Mouse (Mus musculus) thymus, postnatal 25 days (tissue): Measurements from ENCODE around the gene Rps6ka1.
"Not testable (repeated sequence)": the region's sequence is repeated elsewhere in the genome, so short reads cannot be mapped to it uniquely, and the experiment has no call there.

Experiments used
- DNase-seq: peaks from one replicate; pipeline ENCODE4 v3.0.0; 2022

Gene Rps6ka1

DNA sequence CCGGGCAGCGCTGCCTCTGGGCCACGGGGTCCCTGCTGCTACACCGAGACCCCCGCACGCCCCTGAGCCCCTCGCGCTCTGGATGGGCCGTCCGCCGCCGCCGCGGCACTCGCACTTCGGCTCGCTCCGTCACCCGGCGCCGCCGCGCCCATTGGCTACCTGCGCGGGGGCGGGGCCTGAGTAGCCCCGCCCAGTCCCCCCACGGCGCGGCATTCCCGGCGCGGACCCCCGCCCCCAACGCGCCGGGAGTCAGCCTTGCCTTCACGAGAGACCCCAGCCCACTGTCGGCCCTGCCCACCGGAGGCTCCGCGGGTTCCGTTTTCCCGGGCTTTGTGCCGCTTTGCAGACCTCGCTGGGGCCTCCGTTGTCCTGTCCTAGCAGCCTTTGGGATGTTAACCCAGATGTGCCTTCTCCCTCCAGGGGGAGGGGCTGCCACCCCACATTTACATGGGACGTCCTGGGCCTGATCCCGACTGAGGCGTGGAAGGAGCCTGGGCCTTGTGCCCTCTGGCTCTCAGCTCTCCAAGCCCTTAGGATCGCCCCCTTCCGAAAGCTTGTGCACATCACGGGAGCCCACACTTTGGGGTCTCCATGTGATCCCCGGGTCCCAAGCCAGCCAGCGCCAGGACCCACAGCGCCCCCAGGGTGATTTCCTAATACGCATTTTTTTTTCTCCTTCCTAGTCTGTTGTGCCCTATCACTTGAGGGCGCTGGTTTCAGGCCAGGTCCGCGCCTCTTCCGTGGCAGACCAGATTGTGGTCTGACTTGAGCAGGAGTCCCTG, at the start of gene Rps6ka1:
Rps6ka1 (minus strand) TSS at position 126 of the 782 bp plus-strand sequence.
- peak; percentile 69 for DNase-seq

DNA sequence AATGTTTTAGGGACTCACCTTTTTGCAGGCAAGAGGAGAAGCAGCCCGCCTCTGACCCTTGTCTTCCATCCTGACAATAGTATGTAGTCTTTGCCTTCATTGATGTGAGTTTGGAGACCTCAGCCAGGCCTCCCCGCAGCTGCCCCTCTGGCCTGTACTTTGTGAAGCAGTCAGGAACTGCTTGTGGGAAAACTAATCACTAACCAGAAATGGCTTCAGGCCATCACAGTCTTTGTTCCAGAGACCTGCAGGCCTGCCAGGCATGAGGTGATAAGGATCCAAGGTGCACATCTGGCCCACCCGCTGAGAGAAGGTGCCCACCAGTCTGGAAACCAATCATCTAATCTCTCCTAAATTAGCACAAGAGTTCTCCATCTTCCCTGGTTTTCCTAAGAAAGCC, 44.2 kb upstream of the Rps6ka1 start:
- DNase-seq = no peak

DNA sequence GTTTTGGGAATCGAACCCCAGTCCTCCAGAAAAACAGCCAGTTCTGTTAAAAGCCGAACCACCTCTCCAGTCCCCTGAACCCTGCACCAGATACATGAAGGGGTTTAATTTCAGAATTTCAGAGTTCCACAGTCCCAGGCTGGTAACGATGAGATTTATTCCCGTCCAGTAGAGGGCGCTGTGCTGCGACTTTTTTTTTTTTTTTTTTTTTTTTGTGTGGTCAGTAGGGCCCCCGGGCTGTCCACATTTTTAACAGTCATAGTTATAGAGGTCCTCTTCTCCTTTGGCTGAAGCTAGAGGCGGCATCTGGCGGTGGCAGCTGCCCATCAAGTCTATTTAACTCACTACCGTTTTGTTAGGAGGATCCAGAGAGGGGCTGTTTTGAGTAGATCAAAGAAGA, 43.8 kb upstream of the Rps6ka1 start:
- no peak for DNase-seq

DNA sequence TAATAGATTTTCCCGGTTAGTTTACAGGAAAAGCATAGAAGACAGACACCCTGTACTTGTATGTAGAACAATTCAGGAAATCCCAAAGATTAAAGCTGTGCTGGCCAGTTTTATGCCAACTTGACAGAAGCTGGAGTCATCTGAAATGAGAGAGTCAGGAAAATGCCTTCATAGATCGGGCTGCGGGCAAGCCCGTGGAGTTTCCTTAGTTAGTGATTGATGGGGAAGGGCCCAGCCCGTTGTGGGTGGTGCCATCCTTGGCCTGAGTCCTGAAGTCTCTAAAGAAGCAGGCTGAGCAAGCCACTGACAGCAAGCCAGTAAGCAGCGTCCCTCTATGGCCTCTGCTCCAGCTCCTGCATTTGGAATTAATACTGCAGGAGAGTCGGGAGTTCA, 41.7 kb upstream of the Rps6ka1 start:
- no peak for DNase-seq

DNA sequence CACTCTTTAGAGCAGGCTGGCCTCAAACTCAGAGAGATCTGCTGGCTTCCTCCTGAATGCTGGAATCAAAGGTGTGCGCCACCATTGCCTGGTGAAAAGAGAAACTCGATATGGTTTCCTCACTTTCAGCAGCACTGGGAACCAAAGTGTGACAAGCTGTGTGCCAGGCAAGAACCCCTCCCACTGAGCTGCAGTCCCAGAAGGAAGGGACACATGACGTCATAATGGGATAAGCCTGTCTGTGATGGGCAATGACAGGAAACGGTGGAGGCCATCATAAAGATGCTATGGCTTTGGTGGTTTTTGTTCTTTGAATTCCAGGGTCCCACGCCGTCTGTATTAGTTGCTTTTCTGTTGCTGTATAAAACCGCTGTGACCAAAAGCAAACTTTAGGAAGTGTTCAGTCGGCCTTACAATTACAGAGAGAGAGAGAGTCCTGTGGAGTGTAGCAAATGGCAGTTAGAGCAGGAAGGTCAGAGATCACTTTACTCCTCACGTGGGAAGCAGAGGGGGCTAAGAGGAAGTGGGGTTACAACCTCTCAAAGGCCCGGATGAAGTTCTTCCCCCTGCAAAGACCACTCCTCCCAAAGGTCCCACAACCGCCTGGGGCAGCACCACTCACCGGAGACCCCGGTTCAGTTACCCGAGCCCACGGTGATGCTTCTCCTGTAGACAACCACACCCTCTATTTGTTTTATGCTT, 41.1 kb upstream of the Rps6ka1 start:
- peak; percentile 26 for DNase-seq

DNA sequence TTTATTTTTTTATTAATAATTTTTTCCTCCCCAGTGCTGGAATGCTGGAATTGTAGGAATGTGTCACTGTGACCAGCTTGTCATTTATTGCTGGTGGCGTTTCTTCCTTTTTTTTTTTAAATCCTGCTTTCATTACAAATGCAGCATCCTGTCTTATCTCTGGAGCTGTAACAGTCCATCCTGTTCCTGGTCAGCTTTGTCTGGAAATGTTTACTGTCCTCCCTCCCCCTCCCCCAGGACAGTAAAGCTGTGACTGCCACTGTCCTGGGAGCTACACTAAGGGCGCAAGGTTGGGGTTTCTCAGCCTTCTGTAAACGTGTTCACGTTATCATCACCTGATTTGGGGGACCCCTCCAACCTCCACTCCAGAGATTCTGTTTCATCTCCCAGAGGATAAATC, 37.6 kb upstream of the Rps6ka1 start:
- no peak for DNase-seq

DNA sequence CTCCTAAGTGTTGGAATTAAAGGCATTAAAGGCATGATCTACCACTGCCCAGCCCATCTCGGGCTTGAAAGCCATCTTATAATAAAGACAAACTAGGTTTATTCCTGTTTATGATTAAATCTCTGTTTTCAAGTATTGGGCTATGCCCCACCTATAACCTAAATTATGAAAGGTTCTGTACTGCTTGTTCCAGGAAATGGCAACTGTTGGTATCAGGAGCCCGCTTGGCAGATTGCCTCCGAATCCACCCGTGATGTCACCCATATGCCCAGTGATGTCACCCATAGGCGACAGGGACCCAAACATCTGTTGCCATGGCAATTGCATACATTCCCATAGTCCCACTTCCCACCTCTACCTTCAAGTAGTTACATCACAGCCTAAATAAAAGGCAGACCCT, 36.1 kb upstream of the Rps6ka1 start:
- DNase-seq = no peak

DNA sequence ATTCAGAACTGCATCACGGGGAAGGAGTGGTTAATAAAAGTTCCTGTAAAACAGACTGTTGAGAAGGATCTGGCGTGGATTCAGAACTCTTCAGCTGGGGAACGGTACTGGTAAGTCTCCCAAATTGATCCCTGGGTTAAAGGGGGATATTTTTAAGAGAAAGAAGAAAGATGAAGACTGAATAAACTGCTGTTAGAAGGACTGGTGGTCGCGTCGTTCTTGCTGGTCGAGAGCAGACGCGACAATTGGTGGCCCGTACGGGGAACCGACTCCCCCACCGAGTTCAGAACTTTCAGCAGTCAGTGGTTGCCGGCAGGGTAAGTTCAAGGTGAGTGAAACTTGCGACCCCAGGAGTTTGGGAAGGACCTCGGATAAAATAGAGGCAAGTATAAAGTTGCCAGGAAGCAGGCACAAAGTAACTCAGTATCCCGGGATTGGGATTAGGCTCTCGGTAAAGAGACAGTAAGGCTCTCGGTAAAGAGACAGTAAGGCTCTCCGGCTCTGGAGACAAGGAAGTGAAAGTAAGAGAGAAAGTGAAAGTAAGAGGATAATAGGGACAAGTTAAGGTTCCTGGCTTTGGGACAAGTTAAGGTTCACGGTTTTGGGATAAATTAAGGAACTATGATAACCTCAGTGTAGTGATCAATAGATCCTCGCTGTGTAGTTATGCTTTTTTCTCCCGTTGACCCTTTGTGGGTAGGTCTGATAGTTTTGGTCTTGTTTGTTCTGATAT, 30.7 kb upstream of the Rps6ka1 start:
- not testable (repeated sequence) for DNase-seq

DNA sequence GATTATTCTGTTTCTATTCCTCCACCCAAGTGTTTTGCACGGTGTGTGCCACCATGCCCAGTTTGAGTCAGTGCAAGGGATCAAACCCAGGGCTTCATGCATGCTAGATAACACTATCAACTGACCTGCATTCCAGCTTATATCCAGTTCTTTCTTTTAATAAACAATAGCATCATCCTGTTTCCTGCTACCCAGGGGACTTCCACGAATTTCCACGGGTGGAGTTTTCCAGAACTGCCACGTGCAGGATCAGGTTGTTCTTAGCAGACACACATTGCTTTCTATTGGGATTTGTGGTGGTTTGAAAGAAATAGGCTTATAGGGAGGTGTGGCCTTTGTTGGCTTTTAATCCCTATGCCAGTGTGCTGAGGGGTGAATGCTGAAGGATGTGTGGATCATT, 24.4 kb upstream of the Rps6ka1 start:
- DNase-seq = no peak

DNA sequence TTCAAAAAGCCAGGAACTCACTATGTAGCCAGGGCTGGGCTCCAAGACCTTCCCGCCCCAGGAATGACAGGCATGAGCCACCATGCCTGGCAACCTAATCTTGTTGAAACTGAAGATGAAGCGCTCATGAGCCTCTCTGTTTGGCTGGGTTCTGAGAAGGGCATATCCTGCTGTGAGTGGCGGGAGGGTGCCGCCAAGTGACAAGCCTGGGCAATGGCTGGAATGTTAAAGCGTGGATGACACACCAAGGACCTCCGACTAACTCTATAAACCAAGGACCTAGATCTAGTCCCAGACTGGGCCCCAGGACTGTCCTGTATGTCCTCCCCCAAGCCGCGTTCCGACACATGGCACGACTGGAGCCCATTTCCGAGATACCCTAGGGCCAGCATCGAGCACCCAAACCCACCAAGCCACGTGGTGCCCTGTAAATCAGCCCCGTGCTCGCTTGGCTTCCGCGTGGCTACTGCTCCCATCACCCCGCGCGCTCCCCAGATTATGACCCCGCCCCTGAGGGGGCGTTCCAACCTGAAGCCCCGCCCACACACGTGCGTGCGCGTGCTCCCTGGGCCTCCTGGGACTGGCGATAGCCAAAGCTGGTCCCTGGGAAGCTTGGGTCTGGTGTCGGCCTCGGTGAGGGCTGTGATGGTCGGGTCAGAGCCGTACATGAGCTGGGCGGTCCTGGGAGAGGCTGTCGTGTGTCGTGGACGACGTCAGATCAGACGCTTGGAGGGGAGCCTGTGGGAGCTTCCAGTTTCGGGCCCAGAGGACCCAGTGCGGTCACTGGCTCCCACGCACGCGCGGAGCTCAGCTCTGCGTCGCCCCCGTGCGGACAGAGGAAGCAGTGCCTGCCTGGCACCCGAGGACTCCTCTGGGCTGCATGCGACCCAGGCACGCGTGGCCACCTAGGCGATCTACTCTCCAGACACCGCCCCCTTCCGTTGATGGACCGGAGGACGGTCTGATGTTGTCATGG, 22.9 kb upstream of the Rps6ka1 start:
- DNase-seq = peak; percentile 95

DNA sequence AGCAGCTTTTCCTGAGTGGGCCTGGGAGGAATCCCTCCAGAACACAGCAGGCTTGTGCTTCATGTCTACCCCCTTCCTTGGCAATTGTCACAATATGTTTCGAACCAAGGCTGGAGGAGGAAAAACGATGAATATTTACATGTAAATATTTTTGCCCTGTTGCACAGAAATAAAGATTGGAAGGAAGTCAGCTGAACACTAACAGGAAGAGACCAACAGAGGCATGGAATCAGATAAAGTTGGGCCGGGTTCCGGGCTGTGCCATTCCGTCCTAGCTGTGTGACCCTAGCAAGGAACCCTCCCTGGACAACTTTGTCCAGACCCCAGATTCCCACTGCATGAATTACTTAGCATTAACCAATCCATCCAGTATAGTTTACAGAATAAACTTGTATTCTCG, 20.5 kb upstream of the Rps6ka1 start:
- no peak for DNase-seq

DNA sequence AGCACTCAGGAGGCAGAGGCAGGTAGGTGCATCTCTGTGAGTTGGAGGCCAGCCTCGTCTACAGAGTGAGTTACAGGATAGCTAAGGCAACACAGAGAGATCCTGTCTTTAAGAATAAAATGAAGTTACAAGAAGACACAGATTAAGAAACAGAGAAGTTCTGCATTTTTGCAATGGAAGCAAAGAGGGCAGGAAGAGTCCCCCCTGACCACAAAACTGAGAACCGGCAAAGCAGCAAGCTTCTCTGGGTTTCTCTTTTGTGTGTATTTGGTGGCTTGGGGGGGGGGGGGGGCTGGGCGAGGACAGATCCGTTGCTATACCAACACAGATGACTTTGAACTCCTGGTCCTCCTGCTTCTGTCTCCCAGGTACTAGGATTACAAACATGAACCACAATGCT, 19.5 kb upstream of the Rps6ka1 start:
- DNase-seq = no peak

DNA sequence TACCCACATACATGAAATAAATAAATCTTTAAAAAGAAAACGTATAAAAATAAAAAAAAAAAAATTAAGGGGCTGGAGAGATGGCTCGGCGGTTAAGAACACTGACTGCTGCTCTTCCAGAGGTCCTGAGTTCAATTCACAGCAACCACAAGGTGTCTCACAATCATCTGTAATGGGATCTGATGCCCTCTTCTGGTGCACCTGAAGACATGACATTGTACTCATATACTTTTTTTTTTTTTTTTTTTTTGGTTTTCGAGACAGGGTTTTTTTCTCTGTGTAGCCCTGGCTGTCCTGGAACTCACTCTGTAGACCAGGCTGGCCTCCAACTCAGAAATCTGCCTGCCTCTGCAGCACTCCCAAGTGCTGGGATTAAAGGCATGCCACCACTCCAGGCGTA, 18.7 kb upstream of the Rps6ka1 start:
- not testable (repeated sequence) for DNase-seq

DNA sequence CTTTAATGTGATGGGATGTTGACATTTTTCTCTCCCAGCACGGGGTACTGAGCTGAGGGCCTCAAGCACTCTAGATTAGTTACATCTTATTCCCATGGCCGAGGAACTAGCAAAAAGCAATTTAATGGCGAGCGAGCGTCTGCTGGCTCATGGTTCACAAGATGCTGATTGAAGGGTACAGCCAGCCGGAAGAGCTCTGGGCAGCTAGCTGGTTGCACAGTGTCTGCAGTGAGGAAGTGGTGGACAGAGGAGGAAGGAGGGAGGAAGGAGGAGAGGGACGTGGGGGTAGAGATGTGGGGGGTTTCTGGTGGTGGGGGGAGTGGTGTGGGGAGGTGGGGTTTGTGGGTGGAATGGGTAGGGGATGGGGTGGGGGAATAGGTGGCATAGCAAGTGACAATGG, 17.6 kb upstream of the Rps6ka1 start:
- DNase-seq = no peak

DNA sequence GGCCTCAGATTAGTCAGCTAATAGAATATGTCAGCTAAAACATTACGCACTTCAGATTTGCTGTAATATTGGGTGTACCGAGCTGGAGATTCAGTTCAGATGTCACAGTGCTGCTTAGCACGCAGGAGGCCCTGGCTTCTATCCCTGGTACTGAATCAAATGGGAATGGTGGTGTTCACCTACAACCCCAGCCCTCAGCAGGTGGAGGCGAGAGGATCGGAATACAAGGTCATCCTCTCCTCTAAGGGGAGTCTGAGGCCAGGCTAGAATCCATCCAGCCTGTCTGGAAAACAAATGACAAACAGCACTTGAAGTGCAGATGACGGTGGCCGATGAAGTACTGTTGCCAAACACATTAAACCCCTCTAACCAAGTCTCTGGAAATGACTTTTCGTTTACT, 16.7 kb upstream of the Rps6ka1 start:
- DNase-seq = no peak

DNA sequence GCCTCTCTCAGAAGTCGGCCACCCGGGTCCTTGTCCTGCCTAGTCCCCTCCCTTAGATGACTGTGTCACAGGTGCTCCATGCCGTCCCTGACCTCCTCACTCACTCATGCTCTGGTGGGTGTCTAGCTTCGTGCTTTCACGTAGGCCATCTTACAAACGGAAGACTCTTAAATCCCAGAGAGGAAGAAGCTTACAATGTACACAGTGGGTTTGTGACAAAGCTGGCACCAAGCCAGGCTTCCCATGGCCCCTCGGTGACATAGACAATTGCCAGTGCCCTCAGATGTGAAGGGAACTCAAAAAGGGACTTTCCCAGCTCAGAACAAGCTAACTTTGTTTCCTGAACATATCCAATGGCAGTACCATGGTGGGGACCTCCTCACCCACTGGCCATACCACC, 15.8 kb upstream of the Rps6ka1 start:
- no peak for DNase-seq

DNA sequence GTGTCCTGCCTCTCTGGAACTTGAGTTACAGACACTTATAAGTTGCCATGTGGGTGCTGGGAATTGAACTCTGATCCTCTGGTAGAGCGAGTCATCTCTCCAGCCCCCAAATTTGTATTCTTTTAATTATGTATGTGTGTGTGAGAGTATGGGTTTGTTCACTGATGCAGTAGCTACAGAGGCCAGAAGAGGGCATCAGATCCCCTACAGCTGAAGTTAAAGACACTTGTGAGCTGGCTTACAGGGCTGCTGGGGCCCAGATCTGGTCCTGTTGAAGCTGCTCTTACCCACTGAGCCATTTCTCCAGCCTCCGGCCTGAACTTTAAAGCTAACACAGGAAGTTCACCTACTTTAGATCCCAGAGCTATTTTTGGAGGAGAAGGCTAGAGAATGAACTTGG, 14.9 kb upstream of the Rps6ka1 start:
- DNase-seq = no peak

DNA sequence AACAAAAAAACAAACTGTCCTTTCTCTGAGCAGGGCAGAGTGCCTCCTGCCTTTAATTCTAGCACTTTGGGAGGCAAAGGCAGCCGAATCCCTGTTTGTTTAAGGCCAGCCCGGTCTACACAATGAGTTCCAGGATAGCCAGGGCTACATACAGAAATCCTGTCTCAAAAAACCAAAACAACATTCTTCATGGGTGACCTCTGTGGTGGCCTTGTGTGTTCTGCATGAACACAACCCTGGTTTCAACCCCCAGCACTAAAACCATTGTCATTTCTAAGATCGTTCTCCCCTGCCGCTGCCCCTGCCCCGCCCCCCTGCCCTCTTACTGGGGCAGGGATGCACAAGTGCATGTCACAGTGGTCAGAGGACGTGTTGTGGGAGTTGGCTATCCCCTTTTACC, 13.3 kb upstream of the Rps6ka1 start:
- DNase-seq = no peak

DNA sequence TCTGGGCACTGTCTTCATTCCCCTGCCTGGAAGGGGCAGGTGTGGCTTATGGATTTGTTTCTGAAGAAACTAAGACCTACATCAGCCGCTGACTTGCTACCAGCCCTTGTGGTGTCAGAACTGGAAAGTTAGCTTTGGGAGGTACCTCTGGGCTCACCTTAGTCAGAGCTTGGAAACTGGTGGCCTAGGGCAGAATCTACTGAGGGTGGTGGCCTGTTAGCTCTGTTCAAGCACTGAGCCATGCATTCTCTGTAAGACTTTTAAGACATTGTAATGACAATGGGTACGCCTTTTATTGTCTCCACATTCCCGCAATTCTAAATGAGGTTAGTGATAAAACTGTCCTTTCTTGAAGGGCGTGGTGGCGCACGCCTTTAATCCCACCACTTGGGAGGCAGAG, 12.8 kb upstream of the Rps6ka1 start:
- no peak for DNase-seq

DNA sequence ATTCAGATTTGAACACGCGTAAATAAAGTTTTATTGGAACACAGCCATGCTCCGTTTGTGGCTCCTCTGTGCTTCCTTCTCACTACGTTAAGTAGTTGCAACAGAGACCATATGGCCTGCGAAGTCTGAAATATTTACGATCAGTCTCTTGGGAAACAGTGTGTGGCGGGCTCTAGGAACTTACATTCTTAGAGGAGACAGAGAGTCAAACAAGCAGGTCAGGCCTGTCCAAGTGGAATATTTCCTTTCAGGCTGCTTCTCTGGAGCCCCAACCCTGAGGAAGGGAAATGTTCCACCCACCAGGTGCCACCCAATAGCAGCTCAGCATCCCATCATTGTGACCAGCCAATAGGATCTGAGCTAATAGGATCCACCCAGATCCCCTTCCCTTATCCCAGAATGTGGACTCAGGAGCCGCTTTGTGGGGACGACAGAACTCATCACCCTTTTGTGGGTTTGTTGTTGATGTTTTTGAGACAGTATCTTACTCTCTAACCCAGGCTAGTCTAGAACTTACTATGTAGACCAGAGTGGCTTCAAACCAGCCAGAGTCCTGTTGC, 11.7 kb upstream of the Rps6ka1 start:
- DNase-seq = no peak

DNA sequence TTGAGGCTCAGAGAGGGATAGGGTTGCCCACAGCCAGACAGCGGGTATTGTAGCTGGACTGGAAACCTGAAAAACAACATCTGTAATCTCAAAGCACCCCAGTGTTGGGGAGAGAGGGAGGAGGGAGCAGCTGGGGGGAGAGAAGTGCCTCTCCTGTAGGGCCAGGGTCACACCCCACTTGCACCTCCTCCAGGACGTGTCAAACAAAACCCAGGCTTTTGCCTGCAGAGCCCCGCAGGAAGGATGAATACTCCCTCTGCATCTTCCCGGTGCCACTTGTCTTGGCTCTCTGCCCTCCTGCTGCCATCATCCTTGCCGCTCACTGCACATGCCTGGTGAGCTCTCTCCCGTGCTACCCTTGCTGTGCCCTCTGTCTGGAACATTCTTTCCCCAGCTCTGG, 10.6 kb upstream of the Rps6ka1 start:
- no peak for DNase-seq

DNA sequence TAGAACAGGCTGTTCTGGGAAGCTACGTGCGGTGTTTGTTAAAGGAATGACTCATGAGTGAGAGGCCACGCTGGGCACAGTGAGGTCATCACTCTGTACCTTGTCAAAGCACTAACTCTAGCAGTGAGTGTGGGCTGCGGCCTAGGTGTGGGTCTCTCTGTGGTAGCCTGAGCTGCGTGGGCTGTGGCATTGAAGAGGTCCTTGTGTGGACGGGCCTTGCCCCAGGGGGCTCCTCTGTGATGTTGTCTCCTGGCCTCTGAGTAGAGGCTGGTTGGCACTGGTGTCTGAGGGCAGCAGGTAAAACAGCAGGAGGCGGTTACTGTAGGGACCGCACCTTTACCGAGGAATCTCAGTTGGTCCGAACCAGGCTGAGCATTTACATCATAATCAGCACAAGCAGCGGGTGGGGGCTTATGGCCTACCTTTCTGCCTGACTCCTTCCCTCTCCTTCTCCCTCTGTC, 9.9 kb upstream of the Rps6ka1 start:
- no peak for DNase-seq
